28 mouse cellular contexts compared by ENCODE assay signal in genomic region chr5:144987561-144987960, GRCm38 (mm10). TPM values are rescaled to one million over a fixed set of nuclear protein-coding genes. Genes with fewer than 3 reads are reported as not detected.
DNase-seq lines count a peak whose midpoint lies in the region; ATAC-seq and TF ChIP-seq lines count a peak whose summit lies in the region.
"Had no signal": no experiment of that assay in that cellular context is flagged by ENCODE, and none has a peak within 500 bp of the region (broad histone marks: within the 10 kb centered on the region; RNA-seq: fewer than 3 reads in every experiment).

No protein-coding gene starts in this region.

- no peaks in the 10 kb centered on the region for H3K79me3 ChIP-seq in C2C12 (ENCODE audit: low read depth)

- peaks cover 4% of the 10 kb centered on the region; the same call in 1 of the 2 replicates for H3K9me3 ChIP-seq in midbrain, embryonic 11.5 days (ENCODE audit: control insufficient read depth, low read length)
- no peaks in the 10 kb centered on the region for H3K9me3 ChIP-seq in midbrain, embryonic 15.5 days
- H3K9me3 ChIP-seq in limb, embryonic 10.5 days (replicated peaks) = 0 out of 2 replicates have a peak, but pooled peaks cover 2% of the 10 kb centered on the region
- H3K9me3 ChIP-seq: forebrain, embryonic 15.5 days had no signal

- DNase-seq in midbrain, embryonic 11.5 days (ENCODE audit: low spot score, missing footprints) = peak; percentile 39
- DNase-seq in R1 (ENCODE audit: low read depth, low spot score) = peak; percentile 96
- no peak for DNase-seq in limb, embryonic 10.5 days (ENCODE audit: low spot score)
- DNase-seq in layer of hippocampus, adult 9-10 months (ENCODE audit: low spot score) = no peak
- no peak for DNase-seq in retina, postnatal 1 day
- no peak for DNase-seq in thymus, postnatal 25 days
- DNase-seq: adrenal gland, adult 8-10 months; adrenal gland, postnatal 14 days; adrenal gland, postnatal 36 days; B cell, adult 2 months; cerebellum, adult 11-12 months; cerebellum, adult 2 months; cerebellum, adult 9-10 months; cerebellum, postnatal 10 days; cerebellum, postnatal 25 days; forebrain, postnatal 0 days had no signal

- no peak for ATAC-seq in midbrain, embryonic 11.5 days (ENCODE audit: low FRiP score)
- ATAC-seq in midbrain, embryonic 15.5 days (replicated peaks) = no peak
- ATAC-seq: activated CD4-positive, CD25-positive, alpha-beta regulatory T cell, adult 4 months; forebrain, embryonic 13.5 days; forebrain, embryonic 15.5 days; forebrain, postnatal 0 days; Patski had no signal

- no peak overlapping the region for H3K27ac ChIP-seq in midbrain, embryonic 11.5 days (ENCODE audit: low read depth, low read length)
- no peak overlapping the region for H3K27ac ChIP-seq in midbrain, embryonic 15.5 days
- peak overlapping the region; percentile 2; the same call in 1 of the 2 replicates for H3K27ac ChIP-seq in limb, embryonic 10.5 days
- H3K27ac ChIP-seq: embryonic facial prominence, embryonic 10.5 days; embryonic facial prominence, embryonic 12.5 days; forebrain, embryonic 13.5 days; forebrain, embryonic 15.5 days had no signal

- no peaks in the 10 kb centered on the region for H3K36me3 ChIP-seq in midbrain, embryonic 11.5 days (ENCODE audit: control insufficient read depth, insufficient read depth, low read length)
- no peaks in the 10 kb centered on the region for H3K36me3 ChIP-seq in midbrain, embryonic 15.5 days (replicated peaks)
- no peaks in the 10 kb centered on the region for H3K36me3 ChIP-seq in C2C12 (ENCODE audit: control insufficient read depth, insufficient read depth)
- H3K36me3 ChIP-seq in limb, embryonic 10.5 days = no peaks in the 10 kb centered on the region
- H3K36me3 ChIP-seq: embryonic facial prominence, embryonic 10.5 days; embryonic facial prominence, embryonic 12.5 days; forebrain, embryonic 15.5 days; G1E had no signal

- H3K4me3 ChIP-seq in midbrain, embryonic 11.5 days (ENCODE audit: low read depth, low read length) = no peak overlapping the region
- H3K4me3 ChIP-seq in midbrain, embryonic 15.5 days = no peak overlapping the region
- H3K4me3 ChIP-seq in C2C12 (ENCODE audit: insufficient read depth, poor library complexity, severe bottlenecking) = peak overlapping the region; percentile 6
- H3K4me3 ChIP-seq in limb, embryonic 10.5 days = no peak overlapping the region
- H3K4me3 ChIP-seq: embryonic facial prominence, embryonic 10.5 days; embryonic facial prominence, embryonic 12.5 days; forebrain, embryonic 13.5 days; forebrain, embryonic 15.5 days had no signal

- H3ac ChIP-seq in C2C12 (ENCODE audit: control insufficient read depth, insufficient read length, low read depth) = no peak overlapping the region

- H3K4me2 ChIP-seq in midbrain, embryonic 11.5 days = no peak overlapping the region
- no peak overlapping the region for H3K4me2 ChIP-seq in midbrain, embryonic 15.5 days
- H3K4me2 ChIP-seq: embryonic facial prominence, embryonic 12.5 days; forebrain, embryonic 13.5 days; forebrain, embryonic 15.5 days had no signal

- H3K27me3 ChIP-seq in midbrain, embryonic 11.5 days (ENCODE audit: control insufficient read depth, insufficient read depth, low read length) = no peaks in the 10 kb centered on the region
- H3K27me3 ChIP-seq in midbrain, embryonic 15.5 days (replicated peaks) = no peaks in the 10 kb centered on the region
- H3K27me3 ChIP-seq in C2C12 (ENCODE audit: control insufficient read depth, insufficient read depth, insufficient read length) = no peaks in the 10 kb centered on the region
- H3K27me3 ChIP-seq in limb, embryonic 10.5 days (ENCODE audit: low read depth, poor library complexity, severe bottlenecking) = no peaks in the 10 kb centered on the region
- H3K27me3 ChIP-seq: embryonic facial prominence, embryonic 12.5 days; forebrain, embryonic 13.5 days; forebrain, embryonic 15.5 days; Patski had no signal

- H3K4me1 ChIP-seq in midbrain, embryonic 11.5 days (ENCODE audit: control insufficient read depth, insufficient read depth, low read length) = no peaks in the 10 kb centered on the region
- no peaks in the 10 kb centered on the region for H3K4me1 ChIP-seq in midbrain, embryonic 15.5 days
- peaks cover 11% of the 10 kb centered on the region for H3K4me1 ChIP-seq in limb, embryonic 10.5 days
- H3K4me1 ChIP-seq: embryonic facial prominence, embryonic 10.5 days; embryonic facial prominence, embryonic 12.5 days; forebrain, embryonic 13.5 days; forebrain, embryonic 15.5 days had no signal

- 91% methylated on average over 13 of the region's 13 CpGs for WGBS in midbrain, embryonic 11.5 days
- WGBS in midbrain, embryonic 15.5 days = 90% methylated on average over 13 of the region's 13 CpGs
- 91% methylated on average over 13 of the region's 13 CpGs for WGBS in limb, embryonic 10.5 days

- no peaks in the 10 kb centered on the region for H3K79me2 ChIP-seq in C2C12 (ENCODE audit: control insufficient read depth, insufficient read depth)

- TF ChIP-seq CTCF in C2C12 (IDR thresholded peaks at IDR 0.05; ENCODE audit: control insufficient read depth, insufficient read depth, insufficient read length) = no peak

- H3K9ac ChIP-seq in midbrain, embryonic 11.5 days (ENCODE audit: low read length) = no peak overlapping the region
- H3K9ac ChIP-seq in midbrain, embryonic 15.5 days = no peak overlapping the region
- H3K9ac ChIP-seq: embryonic facial prominence, embryonic 12.5 days; forebrain, embryonic 13.5 days; forebrain, embryonic 15.5 days; forebrain, postnatal 0 days had no signal

TF ChIP-seq in C2C12, 6 proteins besides CTCF, POLR2A, EP300 and RAD21:
- TF ChIP-seq MYOD1 (IDR thresholded peaks at IDR 0.05; ENCODE audit: control insufficient read depth, insufficient read length, low read depth) (no peak), USF1 (IDR thresholded peaks at IDR 0.05; ENCODE audit: low read depth) (no peak), MYOG (IDR thresholded peaks at IDR 0.05; ENCODE audit: control insufficient read depth, extremely low read depth, insufficient read length) (no peak), FOSL1 (IDR thresholded peaks at IDR 0.05; ENCODE audit: insufficient read depth, low read length, poor library complexity, severe bottlenecking) (no peak), MAX (IDR thresholded peaks at IDR 0.05) (no peak), CEBPB (IDR thresholded peaks at IDR 0.05; ENCODE audit: low read depth) (no peak)

RNA-seq across cellular contexts. Expression of gene Smurf1, which starts 21.9 kb away (rescaled TPM):
- polyA plus RNA-seq in midbrain, embryonic 11.5 days (2014; fragmentation: Nextera tagmentation; extraction: Ambion mirVana) = 13.2 and 17.8 TPM in 2 replicates
- 38.5 and 44.2 TPM in 2 replicates for polyA plus RNA-seq in midbrain, embryonic 15.5 days (2015; fragmentation: Nextera tagmentation; extraction: Ambion mirVana)
- 39.1 TPM for polyA plus RNA-seq in C2C12 (2012; fragmentation: generic; extraction: Trizol)
- polyA plus RNA-seq in limb, embryonic 10.5 days (2016; fragmentation: Nextera tagmentation; extraction: Ambion mirVana) = 15.0 and 19.4 TPM in 2 replicates

RNA-seq across cellular contexts. Expression of gene Gm4871, which starts 45.0 kb away (rescaled TPM):
- not detected in 2 replicates for polyA plus RNA-seq in midbrain, embryonic 11.5 days (2014; fragmentation: Nextera tagmentation; extraction: Ambion mirVana)
- not detected in 2 replicates for polyA plus RNA-seq in midbrain, embryonic 15.5 days (2015; fragmentation: Nextera tagmentation; extraction: Ambion mirVana)
- polyA plus RNA-seq in C2C12 (2012; fragmentation: generic; extraction: Trizol) = not detected
- polyA plus RNA-seq in limb, embryonic 10.5 days (2016; fragmentation: Nextera tagmentation; extraction: Ambion mirVana) = not detected in 2 replicates
- polyA plus RNA-seq: activated CD4-positive, CD25-positive, alpha-beta regulatory T cell, adult 4 months; cerebellum, adult 2 months; cortical plate, adult 2 months; embryonic facial prominence, embryonic 10.5 days; embryonic facial prominence, embryonic 12.5 days; embryonic facial prominence, embryonic 14.5 days; forebrain, embryonic 11.5 days; forebrain, embryonic 13.5 days; forebrain, embryonic 15.5 days; forebrain, postnatal 0 days; G1E; Patski had no signal

RNA-seq across cellular contexts. Expression of gene 1700018F24Rik, which starts 55.2 kb away (rescaled TPM):
- polyA plus RNA-seq in midbrain, embryonic 11.5 days (2014; fragmentation: Nextera tagmentation; extraction: Ambion mirVana) = not detected in 2 replicates
- polyA plus RNA-seq in midbrain, embryonic 15.5 days (2015; fragmentation: Nextera tagmentation; extraction: Ambion mirVana) = not detected in 2 replicates
- not detected for polyA plus RNA-seq in C2C12 (2012; fragmentation: generic; extraction: Trizol)
- not detected in 2 replicates for polyA plus RNA-seq in limb, embryonic 10.5 days (2016; fragmentation: Nextera tagmentation; extraction: Ambion mirVana)
- polyA plus RNA-seq: activated CD4-positive, CD25-positive, alpha-beta regulatory T cell, adult 4 months; cerebellum, adult 2 months; cortical plate, adult 2 months; embryonic facial prominence, embryonic 10.5 days; embryonic facial prominence, embryonic 12.5 days; forebrain, embryonic 11.5 days; forebrain, embryonic 13.5 days; forebrain, embryonic 15.5 days; forebrain, postnatal 0 days; G1E; Patski had no signal

Comparison
In these comparisons a context has a peak if more than half of its experiments do, and no peak if none do; other contexts are left out.
1. DNase-seq: peak in midbrain, embryonic 11.5 days (single experiment) and R1 (single experiment); none in limb, embryonic 10.5 days (single experiment), layer of hippocampus, adult 9-10 months (single experiment), retina, postnatal 1 day (single experiment) and thymus, postnatal 25 days (single experiment).